Mouse (Mus musculus) adrenal gland, postnatal 25 days (tissue): ENCODE data around the gene Mpzl1. TPM values are rescaled to one million over a fixed set of nuclear protein-coding genes. Genes with fewer than 3 reads are reported as not detected.

Experiments
- DNase-seq: peaks from one replicate; pipeline ENCODE4 v3.0.0; 2021; ENCODE audit warnings: mixed read lengths
- total RNA-seq: library from RNA; stranded (reverse); gene quantifications from 2 replicates; pipeline ENCODE4 v1.2.3, GENCODE M21; 2021

The Mpzl1 gene
- total RNA-seq, 1 experiment from 2014 or later = 27.4 TPM

GRCm38 (mm10) chr1:165655482-165655881, 21.1 kb upstream of the Mpzl1 start:
- DNase-seq = no peak

GRCm38 (mm10) chr1:165655022-165655421, 20.7 kb upstream of the Mpzl1 start:
- DNase-seq = peak; percentile 37

GRCm38 (mm10) chr1:165653126-165653885, 19.0 kb upstream of the Mpzl1 start:
- no peak for DNase-seq

GRCm38 (mm10) chr1:165652507-165652906, 18.2 kb upstream of the Mpzl1 start:
- DNase-seq = no peak

- DNase-seq = no peak
These were observed 16.8 kb upstream of the Mpzl1 start for GRCm38 (mm10) chr1:165651158-165651557.

- no peak for DNase-seq
These were observed 10.8 kb upstream of the Mpzl1 start for GRCm38 (mm10) chr1:165645102-165645501.

GRCm38 (mm10) chr1:165643735-165644134, 9.4 kb upstream of the Mpzl1 start:
- no peak for DNase-seq

- DNase-seq = peak; percentile 51
These were observed 8.5 kb upstream of the Mpzl1 start for GRCm38 (mm10) chr1:165642780-165643311.

GRCm38 (mm10) chr1:165641786-165642771, 7.7 kb upstream of the Mpzl1 start:
- peak; percentile 88 for DNase-seq

- peak; percentile 57 for DNase-seq
These were observed 7.0 kb upstream of the Mpzl1 start for GRCm38 (mm10) chr1:165641271-165641771.

GRCm38 (mm10) chr1:165636289-165636688, 2.0 kb upstream of the Mpzl1 start:
- no peak for DNase-seq

- no peak for DNase-seq
These were observed 938 bp upstream of the Mpzl1 start for GRCm38 (mm10) chr1:165635055-165635897.

GRCm38 (mm10) chr1:165633345-165633744, 993 bp downstream of the Mpzl1 start:
- DNase-seq = no peak

GRCm38 (mm10) chr1:165631136-165631535, 3.2 kb downstream of the Mpzl1 start:
- DNase-seq = no peak

- no peak for DNase-seq
These were observed 4.4 kb downstream of the Mpzl1 start for GRCm38 (mm10) chr1:165629975-165630374.

GRCm38 (mm10) chr1:165628603-165629002, 5.7 kb downstream of the Mpzl1 start:
- DNase-seq = no peak

- DNase-seq = no peak
These were observed 8.4 kb downstream of the Mpzl1 start for GRCm38 (mm10) chr1:165625896-165626295.

GRCm38 (mm10) chr1:165625058-165625457, 9.3 kb downstream of the Mpzl1 start:
- no peak for DNase-seq

- DNase-seq = no peak
These were observed 16.1 kb downstream of the Mpzl1 start for GRCm38 (mm10) chr1:165618201-165618624.

- peak; percentile 18 for DNase-seq
These were observed 17.0 kb downstream of the Mpzl1 start for GRCm38 (mm10) chr1:165617166-165617891.

- no peak for DNase-seq
These were observed 17.7 kb downstream of the Mpzl1 start for GRCm38 (mm10) chr1:165616652-165617051.
